Mouse (Mus musculus) thymus, postnatal 0 days (tissue): ENCODE results near the gene Nek6. TPM values are rescaled to one million over a fixed set of nuclear protein-coding genes. Genes with fewer than 3 reads are reported as not detected.
A peak's percentile ranks its signal among the peaks of the same experiment; 100 is the strongest.

Experiments used
- DNase-seq: peaks from one replicate; pipeline ENCODE4 v3.0.0-alpha.2; 2015; ENCODE audit warnings: low spot score
- microRNA-seq: library from miRNA; unstranded; fragments of <30 nt; microRNA quantifications from one replicate; pipeline ENCODE4, GENCODE M21; 2016; ENCODE audit warnings: borderline number of aligned reads
- polyA plus RNA-seq: library from polyadenylated mRNA; unstranded; fragments of >200 nt; fragmentation: Nextera tagmentation; extraction: Ambion mirVana; gene quantifications from 2 replicates; pipeline ENCODE4 v1.2.1, GENCODE M21; 2015

Gene Nek6
- polyA plus RNA-seq, 1 experiment from 2014 or later, result 13.4 TPM

GRCm38 (mm10) chr2:38621076-38621475, 109.6 kb downstream of the Nek6 start:
- DNase-seq, result no peak

GRCm38 (mm10) chr2:38621610-38622021, 110.2 kb downstream of the Nek6 start:
- DNase-seq, result no peak

GRCm38 (mm10) chr2:38623411-38623810, 112.0 kb downstream of the Nek6 start:
- DNase-seq, result no peak

GRCm38 (mm10) chr2:38623821-38624590, 112.6 kb downstream of the Nek6 start:
- DNase-seq, result no peak

- no peak for DNase-seq
Measured at GRCm38 (mm10) chr2:38628801-38629200, 117.4 kb downstream of the Nek6 start.

- no peak for DNase-seq
Measured at GRCm38 (mm10) chr2:38629451-38629850, 118.0 kb downstream of the Nek6 start.

- no peak for DNase-seq
Measured at GRCm38 (mm10) chr2:38630574-38630973, 119.1 kb downstream of the Nek6 start.

GRCm38 (mm10) chr2:38637716-38638267, 126.3 kb downstream of the Nek6 start:
- peak; percentile 12 for DNase-seq

- DNase-seq, result no peak
Measured at GRCm38 (mm10) chr2:38641761-38642160, 130.3 kb downstream of the Nek6 start.

- peak; percentile 93 for DNase-seq
Measured at GRCm38 (mm10) chr2:38643625-38644427, 132.4 kb downstream of the Nek6 start, which contains the start of gene Psmb7. Gene Psmb7 (minus strand): TSS chr2:38644087.

Small RNA genes within 50 kb of the gene (microRNA-seq; reads per million reads assigned to microRNA genes)
- not detected for gene Gm27634

Other genes with a start within 250 kb of the Nek6 start
- 9.1 and 9.9 TPM in 2 replicates for gene Dennd1a, start 224.3 kb upstream of the Nek6 start, polyA plus RNA-seq
- 0.05 and 0.17 TPM in 2 replicates for gene Lhx2, start 172.4 kb upstream of the Nek6 start, polyA plus RNA-seq
- 272 and 279 TPM in 2 replicates for gene Psmb7, start 132.4 kb downstream of the Nek6 start, polyA plus RNA-seq
- 0.04 TPM in 1 of 2 replicates, not detected in the other for gene Nr5a1, start 202.9 kb downstream of the Nek6 start, polyA plus RNA-seq